Mouse (Mus musculus): ENCODE data around the gene Tas2r110.

GRCm38 (mm10) chr6:132846842-132847241 is 21.0 kb upstream of the Tas2r110 start, which contains the start of gene Tas2r123:
- TF ChIP-seq CTCF (IDR thresholded peaks at IDR 0.05; ENCODE audit: borderline replicate concordance, control insufficient read depth, extremely low read depth, insufficient read depth, low read length, poor library complexity): no peak
- TF ChIP-seq POLR2A (IDR thresholded peaks at IDR 0.05; ENCODE audit: control insufficient read depth, extremely low read depth, insufficient read depth, low read length, poor library complexity): no peak

Data from thymus, adult 2 months (tissue).